Mouse (Mus musculus): ENCODE data around the gene Hc. TPM values are rescaled to one million over a fixed set of nuclear protein-coding genes. Genes with fewer than 3 reads are reported as not detected.

The Hc gene
- polyA plus RNA-seq, 1 experiment from 2014 or later = 0.26 TPM

GRCm38 (mm10) chr2:35024646-35025154 is 36.5 kb downstream of the Hc start:
- no peak overlapping the region for H3K4me3 ChIP-seq (ENCODE audit: low read depth, low read length)
- no peaks in the 10 kb centered on the region for H3K9me3 ChIP-seq (ENCODE audit: control insufficient read depth, low read length)
- H3K9ac ChIP-seq (ENCODE audit: low read length) = no peak overlapping the region
- no peak for DNase-seq (ENCODE audit: low spot score, missing footprints)
- no peak for ATAC-seq (ENCODE audit: low FRiP score)
- no peak overlapping the region for H3K27ac ChIP-seq (ENCODE audit: low read depth, low read length)
- H3K27me3 ChIP-seq (ENCODE audit: control insufficient read depth, insufficient read depth, low read length) = no peaks in the 10 kb centered on the region
- H3K36me3 ChIP-seq (ENCODE audit: control insufficient read depth, insufficient read depth, low read length) = no peaks in the 10 kb centered on the region
- H3K4me1 ChIP-seq (ENCODE audit: control insufficient read depth, insufficient read depth, low read length) = no peaks in the 10 kb centered on the region
- no peak overlapping the region for H3K4me2 ChIP-seq
- WGBS = 84% methylated on average over 3 of the region's 3 CpGs

DNA sequence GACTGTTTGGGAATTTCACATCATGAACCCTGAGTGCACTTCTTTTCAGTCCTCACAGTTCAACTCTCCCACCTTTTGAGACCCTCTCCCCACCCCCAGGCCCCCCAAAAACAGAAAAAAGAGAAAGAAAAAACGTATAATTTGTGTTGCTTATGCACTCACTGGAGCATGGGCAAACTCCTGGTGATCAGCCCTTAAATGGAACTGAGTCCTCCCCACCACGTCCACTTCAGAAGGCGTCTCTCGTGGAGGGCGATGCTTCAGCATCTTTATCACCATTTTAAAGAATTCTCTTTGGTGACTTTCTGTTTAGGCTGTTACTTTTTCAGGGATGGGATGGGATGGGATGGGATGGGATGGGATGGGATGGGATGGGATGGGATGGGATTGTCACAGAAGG is 39.4 kb downstream of the Hc start:
- Histone ChIP-seq H3K4me3 (ENCODE audit: low read depth, low read length) (no peak overlapping the region), H3K9ac (ENCODE audit: low read length) (no peak overlapping the region), H3K36me3 (ENCODE audit: control insufficient read depth, insufficient read depth, low read length) (no peaks in the 10 kb centered on the region), H3K9me3 (ENCODE audit: control insufficient read depth, low read length) (no peaks in the 10 kb centered on the region), H3K4me2 (no peak overlapping the region), H3K27me3 (ENCODE audit: control insufficient read depth, insufficient read depth, low read length) (no peaks in the 10 kb centered on the region), H3K4me1 (ENCODE audit: control insufficient read depth, insufficient read depth, low read length) (no peaks in the 10 kb centered on the region), H3K27ac (ENCODE audit: low read depth, low read length) (no peak overlapping the region)
- WGBS = 87% methylated on average over 5 of the region's 5 CpGs
- DNase-seq (ENCODE audit: low spot score, missing footprints) = no peak
- no peak for ATAC-seq (ENCODE audit: low FRiP score)

DNA sequence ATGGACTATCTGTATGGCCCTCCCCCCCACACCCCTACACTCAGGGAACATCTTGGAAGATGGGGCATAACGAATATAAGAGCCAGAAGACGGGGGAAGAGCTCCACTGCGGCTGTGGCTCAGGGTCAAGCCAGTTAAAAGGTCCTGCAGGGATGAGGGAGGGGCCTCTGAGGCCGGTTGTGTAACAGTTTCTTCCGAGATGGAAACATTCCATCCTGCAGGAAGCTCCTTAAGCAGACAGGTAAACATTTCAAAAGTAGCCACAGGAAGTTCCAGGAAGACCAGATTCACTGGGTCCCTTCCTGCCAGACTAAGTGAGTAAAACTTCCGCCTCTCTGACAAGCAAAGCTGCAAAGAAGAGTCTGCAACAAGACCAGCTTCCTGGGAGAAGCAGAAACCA is 45.4 kb downstream of the Hc start:
- no peaks in the 10 kb centered on the region for H3K36me3 ChIP-seq (ENCODE audit: control insufficient read depth, insufficient read depth, low read length)
- ATAC-seq (ENCODE audit: low FRiP score) = no peak
- no peak overlapping the region for H3K27ac ChIP-seq (ENCODE audit: low read depth, low read length)
- no peaks in the 10 kb centered on the region for H3K4me1 ChIP-seq (ENCODE audit: control insufficient read depth, insufficient read depth, low read length)
- H3K27me3 ChIP-seq (ENCODE audit: control insufficient read depth, insufficient read depth, low read length) = no peaks in the 10 kb centered on the region
- 59% methylated on average over 6 of the region's 6 CpGs for WGBS
- no peaks in the 10 kb centered on the region for H3K9me3 ChIP-seq (ENCODE audit: control insufficient read depth, low read length)
- no peak for DNase-seq (ENCODE audit: low spot score, missing footprints)
- H3K9ac ChIP-seq (ENCODE audit: low read length) = no peak overlapping the region
- H3K4me3 ChIP-seq (ENCODE audit: low read depth, low read length) = no peak overlapping the region
- H3K4me2 ChIP-seq = no peak overlapping the region

- no peak for ATAC-seq (ENCODE audit: low FRiP score)
- no peaks in the 10 kb centered on the region for H3K36me3 ChIP-seq (ENCODE audit: control insufficient read depth, insufficient read depth, low read length)
- no peak overlapping the region for H3K27ac ChIP-seq (ENCODE audit: low read depth, low read length)
- H3K9ac ChIP-seq (ENCODE audit: low read length) = no peak overlapping the region
- H3K27me3 ChIP-seq (ENCODE audit: control insufficient read depth, insufficient read depth, low read length) = no peaks in the 10 kb centered on the region
- WGBS = 93% methylated on average over 8 of the region's 8 CpGs
- H3K4me3 ChIP-seq (ENCODE audit: low read depth, low read length) = no peak overlapping the region
- H3K9me3 ChIP-seq (ENCODE audit: control insufficient read depth, low read length) = no peaks in the 10 kb centered on the region
- no peak overlapping the region for H3K4me2 ChIP-seq
- DNase-seq (ENCODE audit: low spot score, missing footprints) = no peak
- no peaks in the 10 kb centered on the region for H3K4me1 ChIP-seq (ENCODE audit: control insufficient read depth, insufficient read depth, low read length)
Observed at GRCm38 (mm10) chr2:35011649-35012048, 49.6 kb downstream of the Hc start.

DNA sequence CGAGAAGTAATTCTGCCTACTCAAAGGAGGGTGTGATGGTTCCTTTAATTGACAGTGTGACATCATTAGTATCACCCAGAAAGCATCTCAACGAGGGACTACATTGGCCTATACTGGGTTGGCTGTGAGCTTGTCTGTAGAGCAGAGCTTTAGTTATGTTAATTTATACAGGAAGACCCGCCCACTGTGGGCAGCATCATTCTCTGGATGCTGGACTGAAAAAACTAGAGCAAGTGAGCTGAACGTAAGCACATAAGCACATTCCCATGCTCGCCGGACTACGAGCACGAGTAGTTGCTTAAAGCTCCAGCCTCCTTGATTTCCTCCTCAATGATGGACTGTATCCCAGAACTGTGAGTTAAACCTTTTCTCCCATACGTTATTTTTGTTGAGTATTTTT is 62.3 kb downstream of the Hc start:
- DNase-seq (ENCODE audit: low spot score, missing footprints) (no peak), ATAC-seq (ENCODE audit: low FRiP score) (no peak)
- H3K9ac ChIP-seq (ENCODE audit: low read length) = no peak overlapping the region
- H3K4me1 ChIP-seq (ENCODE audit: control insufficient read depth, insufficient read depth, low read length) = peaks cover 2% of the 10 kb centered on the region
- H3K9me3 ChIP-seq (ENCODE audit: control insufficient read depth, low read length) = no peaks in the 10 kb centered on the region
- no peak overlapping the region for H3K4me2 ChIP-seq
- no peak overlapping the region for H3K27ac ChIP-seq (ENCODE audit: low read depth, low read length)
- 84% methylated on average over 9 of the region's 9 CpGs for WGBS
- H3K27me3 ChIP-seq (ENCODE audit: control insufficient read depth, insufficient read depth, low read length) = no peaks in the 10 kb centered on the region
- H3K4me3 ChIP-seq (ENCODE audit: low read depth, low read length) = no peak overlapping the region
- H3K36me3 ChIP-seq (ENCODE audit: control insufficient read depth, insufficient read depth, low read length) = no peaks in the 10 kb centered on the region

GRCm38 (mm10) chr2:34996506-34996905 is 64.7 kb downstream of the Hc start:
- H3K4me2 ChIP-seq = no peak overlapping the region
- 87% methylated on average over 5 of the region's 5 CpGs for WGBS

DNA sequence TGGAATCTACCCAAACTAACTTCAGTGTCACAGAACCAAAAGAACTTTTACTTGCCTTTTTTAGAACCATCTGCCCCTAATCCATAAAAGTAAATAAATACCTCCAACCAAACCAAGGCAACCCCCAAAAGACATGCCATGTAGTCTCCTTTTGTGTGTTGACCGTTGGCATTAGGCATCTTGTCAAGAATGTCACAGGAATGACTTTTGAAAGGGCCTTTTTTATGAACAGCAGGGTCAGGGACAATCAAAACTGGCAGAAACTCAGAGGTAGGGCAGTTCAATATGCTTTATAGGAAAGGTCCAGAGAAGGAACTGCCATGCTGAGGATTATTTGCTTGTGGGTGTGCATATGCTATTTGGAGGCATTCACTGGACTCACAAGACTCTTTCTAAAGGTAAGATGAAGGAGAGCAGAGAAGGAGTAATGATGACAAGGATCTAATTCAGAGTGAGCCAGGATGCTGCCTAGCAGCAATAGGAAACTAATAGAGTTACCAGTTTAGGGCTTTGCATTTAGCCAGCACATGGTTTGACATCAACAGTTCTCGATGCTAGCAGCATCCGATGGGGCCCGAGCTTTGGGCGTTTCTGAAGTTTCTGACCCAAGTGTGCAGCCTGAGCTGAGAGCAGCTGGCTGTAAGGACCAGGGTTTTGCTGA is 67.4 kb downstream of the Hc start:
- 37% methylated on average over 5 of the region's 5 CpGs for WGBS
- Histone ChIP-seq H3K4me2 (peak overlapping the region; percentile 8; the same call in 1 of the 2 replicates), H3K36me3 (ENCODE audit: control insufficient read depth, insufficient read depth, low read length) (no peaks in the 10 kb centered on the region), H3K9me3 (ENCODE audit: control insufficient read depth, low read length) (no peaks in the 10 kb centered on the region), H3K27me3 (ENCODE audit: control insufficient read depth, insufficient read depth, low read length) (no peaks in the 10 kb centered on the region), H3K9ac (ENCODE audit: low read length) (no peak overlapping the region), H3K4me1 (ENCODE audit: control insufficient read depth, insufficient read depth, low read length) (peaks cover 15% of the 10 kb centered on the region), H3K27ac (ENCODE audit: low read depth, low read length) (peak overlapping the region; percentile 71), H3K4me3 (ENCODE audit: low read depth, low read length) (no peak overlapping the region)
- DNase-seq (ENCODE audit: low spot score, missing footprints) = peak; percentile 90
- ATAC-seq (ENCODE audit: low FRiP score) = peak; percentile 57

More at GRCm38 (mm10) chr2:34996506-34996905, 64.7 kb downstream of the Hc start:
- no peak overlapping the region for H3K9ac ChIP-seq (ENCODE audit: low read length)
- no peaks in the 10 kb centered on the region for H3K27me3 ChIP-seq (ENCODE audit: control insufficient read depth, insufficient read depth, low read length)
- no peaks in the 10 kb centered on the region for H3K9me3 ChIP-seq (ENCODE audit: control insufficient read depth, low read length)
- ATAC-seq (ENCODE audit: low FRiP score) (no peak), DNase-seq (ENCODE audit: low spot score, missing footprints) (no peak)
- H3K36me3 ChIP-seq (ENCODE audit: control insufficient read depth, insufficient read depth, low read length) = no peaks in the 10 kb centered on the region
- H3K4me3 ChIP-seq (ENCODE audit: low read depth, low read length) = no peak overlapping the region
- H3K27ac ChIP-seq (ENCODE audit: low read depth, low read length) = no peak overlapping the region
- H3K4me1 ChIP-seq (ENCODE audit: control insufficient read depth, insufficient read depth, low read length) = peaks cover 15% of the 10 kb centered on the region

DNA sequence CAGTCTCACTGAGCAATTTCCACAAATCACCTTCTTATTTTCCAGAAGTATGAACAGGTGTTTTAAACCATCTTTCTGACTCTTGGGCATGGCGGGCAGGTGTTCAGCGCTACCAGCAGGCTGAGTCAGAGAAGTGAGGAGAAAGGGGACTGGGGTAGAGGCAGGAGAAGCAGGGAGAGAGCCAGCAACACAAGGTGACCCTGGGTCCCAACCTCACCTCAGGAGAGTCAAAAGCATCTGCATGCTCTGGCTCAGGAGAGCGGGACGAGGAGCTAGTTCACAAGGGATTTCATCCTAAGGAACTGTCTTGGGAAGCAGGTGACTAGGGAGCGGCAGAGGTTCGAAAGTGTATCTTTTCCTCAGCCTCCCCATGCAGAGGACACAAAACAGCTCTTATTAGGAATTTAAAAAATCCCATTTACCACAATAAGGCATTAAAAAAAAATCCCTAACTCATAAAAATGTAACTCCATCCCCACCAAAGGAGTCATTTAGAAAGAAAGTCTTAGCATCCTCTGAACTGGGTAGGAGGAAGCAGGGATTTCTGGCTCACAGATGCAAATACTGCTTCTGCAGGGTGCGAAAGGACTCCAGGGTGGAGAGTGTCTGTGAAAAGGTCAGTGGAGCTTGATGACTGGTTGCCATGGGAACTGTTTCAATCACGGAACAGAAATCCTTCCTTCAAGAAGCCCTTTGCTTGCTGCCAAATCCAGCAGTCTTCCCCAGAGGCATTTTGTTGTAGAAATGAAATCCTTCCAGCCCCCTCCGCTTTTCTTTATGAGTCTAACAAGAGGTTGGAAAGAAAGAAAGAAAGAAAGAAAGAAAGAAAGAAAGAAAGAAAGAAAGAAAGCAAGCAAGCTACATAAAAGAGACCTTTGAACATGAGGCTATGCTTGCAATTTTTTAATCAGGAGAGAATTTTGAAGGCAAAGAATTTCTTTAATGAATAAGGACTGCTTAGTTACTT is 68.2 kb downstream of the Hc start:
- 7% methylated on average over 9 of the region's 9 CpGs for WGBS
- H3K4me2 ChIP-seq = peak overlapping the region; percentile 36
- H3K9ac ChIP-seq (ENCODE audit: low read length) = 0 out of 2 replicates have a peak overlapping the region, but pooled peaks have one; percentile 20
- peak overlapping the region; percentile 75 for H3K27ac ChIP-seq (ENCODE audit: low read depth, low read length)
- H3K9me3 ChIP-seq (ENCODE audit: control insufficient read depth, low read length) = no peaks in the 10 kb centered on the region
- no peak overlapping the region for H3K4me3 ChIP-seq (ENCODE audit: low read depth, low read length)
- H3K36me3 ChIP-seq (ENCODE audit: control insufficient read depth, insufficient read depth, low read length) = no peaks in the 10 kb centered on the region
- no peaks in the 10 kb centered on the region for H3K27me3 ChIP-seq (ENCODE audit: control insufficient read depth, insufficient read depth, low read length)
- H3K4me1 ChIP-seq (ENCODE audit: control insufficient read depth, insufficient read depth, low read length) = peaks cover 15% of the 10 kb centered on the region
- ATAC-seq (ENCODE audit: low FRiP score) (peak; percentile 93), DNase-seq (ENCODE audit: low spot score, missing footprints) (peak; percentile 92)

- WGBS = 72% methylated on average over 3 of the region's 3 CpGs
- peaks cover 15% of the 10 kb centered on the region for H3K4me1 ChIP-seq (ENCODE audit: control insufficient read depth, insufficient read depth, low read length)
Observed at GRCm38 (mm10) chr2:34991966-34992365, 69.3 kb downstream of the Hc start.

More at GRCm38 (mm10) chr2:34991966-34992365, 69.3 kb downstream of the Hc start:
- no peaks in the 10 kb centered on the region for H3K27me3 ChIP-seq (ENCODE audit: control insufficient read depth, insufficient read depth, low read length)
- H3K27ac ChIP-seq (ENCODE audit: low read depth, low read length) = no peak overlapping the region; the same call in 1 of the 2 replicates
- no peak overlapping the region for H3K4me3 ChIP-seq (ENCODE audit: low read depth, low read length)
- H3K4me2 ChIP-seq = no peak overlapping the region
- H3K9me3 ChIP-seq (ENCODE audit: control insufficient read depth, low read length) = no peaks in the 10 kb centered on the region
- ATAC-seq (ENCODE audit: low FRiP score) (no peak), DNase-seq (ENCODE audit: low spot score, missing footprints) (peak; percentile 73)
- no peaks in the 10 kb centered on the region for H3K36me3 ChIP-seq (ENCODE audit: control insufficient read depth, insufficient read depth, low read length)
- no peak overlapping the region for H3K9ac ChIP-seq (ENCODE audit: low read length)

Measured in midbrain, embryonic 11.5 days (tissue).